Comparison of ENCODE assay signal across 29 mouse cellular contexts in the genomic region with DNA sequence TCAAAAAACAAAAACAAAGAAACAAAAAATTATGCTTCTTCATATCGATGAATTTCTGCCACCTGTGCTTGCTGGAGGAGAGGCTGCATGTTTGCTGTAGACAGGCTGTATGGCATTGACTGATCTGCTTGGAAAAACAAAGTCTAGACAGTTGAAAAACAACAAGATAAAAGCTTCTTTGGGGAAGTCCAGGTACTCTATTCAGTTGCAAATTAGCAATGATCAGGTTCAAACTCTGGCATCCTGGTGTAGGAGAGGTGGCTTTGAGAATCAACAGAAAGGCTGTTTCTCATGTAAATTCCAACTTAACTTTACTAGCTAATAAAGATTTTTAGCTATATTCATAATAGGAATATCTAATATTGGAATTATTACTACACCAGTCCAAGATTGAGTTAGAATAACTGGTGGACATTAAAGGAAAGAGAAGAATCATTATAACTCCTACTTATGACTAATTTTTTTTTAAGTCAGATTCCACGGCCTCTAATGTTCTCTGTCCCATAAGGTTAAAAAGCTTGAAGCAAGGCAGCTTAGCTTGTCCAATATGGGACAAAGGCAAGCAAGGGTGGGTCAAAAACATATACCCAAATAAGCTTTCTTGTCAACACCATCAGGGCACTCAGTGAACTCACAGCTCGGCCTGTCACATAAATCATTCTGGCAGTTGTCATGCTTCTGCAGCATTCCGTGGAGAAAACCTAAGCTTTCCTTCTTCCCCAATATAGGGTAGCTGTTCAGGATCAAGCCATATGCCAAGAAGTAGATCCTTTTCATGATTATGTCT.
DNase-seq lines count a peak whose midpoint lies in the region; ATAC-seq and TF ChIP-seq lines count a peak whose summit lies in the region.
"Had no signal": no experiment of that assay in that cellular context is flagged by ENCODE, and none has a peak within 500 bp of the region (broad histone marks: within the 10 kb centered on the region; RNA-seq: fewer than 3 reads in every experiment).

No protein-coding gene starts in this region.

- TF ChIP-seq POLR2A in ES-Bruce4 (IDR thresholded peaks at IDR 0.05; ENCODE audit: insufficient read depth, low read length): no peak

- in situ Hi-C loops in ES-E14 (cut with MboI; ENCODE audit: low sequenced_read_pairs in 2 of 2, unreplicated experiment in 2 of 2): no loop called here

- peak; percentile 18 for DNase-seq in embryo, embryonic 10.5 days (ENCODE audit: low spot score)
- DNase-seq in embryo, embryonic 11 days: no peak
- peak; percentile 35 for DNase-seq in ES-E14 (ENCODE audit: low read depth, low spot score)
- DNase-seq in mesoderm, embryonic 11.5 days (ENCODE audit: low read depth, low spot score): peak; percentile 9
- no peak for DNase-seq in limb, embryonic 10.5 days (ENCODE audit: low spot score)
- DNase-seq: adrenal gland, adult 8-10 months; adrenal gland, postnatal 25 days; B cell, adult 2 months; cerebellum, adult 11-12 months; cerebellum, adult 8-10 months; cerebellum, postnatal 14 days; forebrain, postnatal 0 days; gastrocnemius, adult 2 months; gastrocnemius, postnatal 14 days; heart, adult 11 months had no signal

- H3K4me3 ChIP-seq in ES-Bruce4 (ENCODE audit: low read depth, low read length): no peak overlapping the region
- H3K4me3 ChIP-seq in ES-E14 (ENCODE audit: insufficient read depth in 1 of 2, low read depth in 1 of 2, low read length in 2 of 2, poor library complexity in 1 of 2, severe bottlenecking in 1 of 2): no peak overlapping the region
- H3K4me3 ChIP-seq in limb, embryonic 10.5 days: no peak overlapping the region
- H3K4me3 ChIP-seq: embryonic facial prominence, embryonic 12.5 days; embryonic facial prominence, embryonic 15.5 days; gastrocnemius, adult 2 months; hindbrain, embryonic 10.5 days had no signal

- H3K27me3 ChIP-seq in ES-Bruce4 (ENCODE audit: control insufficient read depth, insufficient read depth, low read length, poor library complexity, severe bottlenecking): no peaks in the 10 kb centered on the region
- H3K27me3 ChIP-seq in limb, embryonic 10.5 days (ENCODE audit: low read depth, poor library complexity, severe bottlenecking): no peaks in the 10 kb centered on the region
- H3K27me3 ChIP-seq: CH12.LX; embryonic facial prominence, embryonic 12.5 days; embryonic facial prominence, embryonic 15.5 days; Patski had no signal

- H3K27ac ChIP-seq in ES-Bruce4 (ENCODE audit: insufficient read depth, low read length) (peak overlapping the region; percentile 97), ES-E14 (ENCODE audit: insufficient read depth, low read depth, low read length, poor library complexity, severe bottlenecking) (peak overlapping the region; percentile 94)
- no peak overlapping the region for H3K27ac ChIP-seq in limb, embryonic 10.5 days
- H3K27ac ChIP-seq: embryonic facial prominence, embryonic 12.5 days; embryonic facial prominence, embryonic 15.5 days; gastrocnemius, adult 2 months; hindbrain, embryonic 10.5 days; hindbrain, embryonic 14.5 days; hindbrain, postnatal 0 days had no signal

- H3K4me1 ChIP-seq in ES-Bruce4 (ENCODE audit: control insufficient read depth, insufficient read depth, low read length): peaks cover 7% of the 10 kb centered on the region
- peaks cover 2 to 4% of the 10 kb centered on the region in 2 experiments for H3K4me1 ChIP-seq in ES-E14 (ENCODE audit: control insufficient read depth in 2 of 2, insufficient read depth in 2 of 2, low read length in 2 of 2, poor library complexity in 1 of 2)
- H3K4me1 ChIP-seq in limb, embryonic 10.5 days: no peaks in the 10 kb centered on the region
- H3K4me1 ChIP-seq: embryonic facial prominence, embryonic 12.5 days; embryonic facial prominence, embryonic 15.5 days; hindbrain, embryonic 10.5 days had no signal

- H3K9me3 ChIP-seq in ES-Bruce4 (replicated peaks; ENCODE audit: control insufficient read depth, insufficient read depth, low read length, poor library complexity, severe bottlenecking) (no peaks in the 10 kb centered on the region), ES-E14 (ENCODE audit: control insufficient read depth, insufficient read depth, low read depth, low read length) (no peaks in the 10 kb centered on the region; the same call in 1 of the 2 replicates)
- H3K9me3 ChIP-seq in limb, embryonic 10.5 days (replicated peaks): 0 out of 2 replicates have a peak, but pooled peaks cover 2% of the 10 kb centered on the region
- H3K9me3 ChIP-seq: embryonic facial prominence, embryonic 12.5 days; embryonic facial prominence, embryonic 15.5 days; G1E; hindbrain, embryonic 10.5 days had no signal

- H3K9ac ChIP-seq in ES-Bruce4 (ENCODE audit: low read depth, poor library complexity, severe bottlenecking): no peak overlapping the region
- no peak overlapping the region for H3K9ac ChIP-seq in ES-E14 (ENCODE audit: insufficient read depth, low read depth, low read length, poor library complexity, severe bottlenecking)
- H3K9ac ChIP-seq: embryonic facial prominence, embryonic 12.5 days; embryonic facial prominence, embryonic 15.5 days; forebrain, postnatal 0 days; hindbrain, embryonic 14.5 days had no signal

- no peak for ATAC-seq in megakaryocyte-erythroid progenitor cell, adult 5-6 weeks (replicated peaks; ENCODE audit: low FRiP score, low TSS enrichment, poor library complexity, severe bottlenecking)
- ATAC-seq: activated CD4-positive, CD25-positive, alpha-beta regulatory T cell, adult 4 months; forebrain, embryonic 14.5 days; forebrain, postnatal 0 days; hindbrain, postnatal 0 days; inflammation-experienced regulatory T-cells, adult 6 months; intestine, embryonic 16.5 days; Patski had no signal

- TF ChIP-seq EP300 in ES-Bruce4 (IDR thresholded peaks at IDR 0.05; ENCODE audit: insufficient read depth, low read depth, low read length): 0 out of 2 replicates have a peak, but pooled peaks have one; percentile 8

- 75% methylated on average over 4 of the region's 4 CpGs for WGBS in limb, embryonic 10.5 days

- TF ChIP-seq CTCF in ES-Bruce4 (IDR thresholded peaks at IDR 0.05; ENCODE audit: low read depth, low read length): no peak

- H3K36me3 ChIP-seq in ES-Bruce4 (ENCODE audit: control insufficient read depth, insufficient read depth, low read length, poor library complexity, severe bottlenecking) (no peaks in the 10 kb centered on the region), ES-E14 (ENCODE audit: control insufficient read depth, insufficient read depth, low read length, poor library complexity, severe bottlenecking) (no peaks in the 10 kb centered on the region; the same call in 1 of the 2 replicates)
- H3K36me3 ChIP-seq in limb, embryonic 10.5 days: no peaks in the 10 kb centered on the region
- H3K36me3 ChIP-seq: embryonic facial prominence, embryonic 12.5 days; embryonic facial prominence, embryonic 15.5 days; G1E; hindbrain, embryonic 10.5 days had no signal

TF ChIP-seq in ES-E14, 5 proteins besides CTCF, POLR2A, EP300 and RAD21:
- TF ChIP-seq ZNF384 (IDR thresholded peaks at IDR 0.05; ENCODE audit: low read depth, low read length) (no peak), ZC3H11A (IDR thresholded peaks at IDR 0.05; ENCODE audit: borderline replicate concordance, low read depth, low read length) (no peak), HCFC1 (IDR thresholded peaks at IDR 0.05; ENCODE audit: borderline replicate concordance, insufficient read depth, low read length) (no peak), MAFK (IDR thresholded peaks at IDR 0.05; ENCODE audit: insufficient read depth, low read depth, low read length) (no peak), CHD2 (IDR thresholded peaks at IDR 0.05; ENCODE audit: low read depth, low read length) (peak; percentile 49; the same call in 1 of the 2 replicates)

Comparison
In these comparisons a context has a peak if more than half of its experiments do, and no peak if none do; other contexts are left out.
1. DNase-seq: peak in embryo, embryonic 10.5 days (single experiment), ES-E14 (single experiment) and mesoderm, embryonic 11.5 days (single experiment); none in embryo, embryonic 11 days (single experiment) and limb, embryonic 10.5 days (single experiment).